Mouse (Mus musculus) neutrophil, adult 5-6 weeks (primary cell): ENCODE results near the gene Mettl8. TPM values are rescaled to one million over a fixed set of nuclear protein-coding genes. Genes with fewer than 3 reads are reported as not detected.

ENCODE experiments used
- ATAC-seq: fragments of 151-379, 151-347 bp; 2 replicates; pipeline ENCODE4 v1.8.0; 2017; ENCODE audit warnings: mild to moderate bottlenecking, moderate TSS enrichment; ENCODE audit not compliant: insufficient number of reproducible peaks, poor library complexity, low FRiP score, severe bottlenecking; ENCODE audit errors: extremely low read depth
- total RNA-seq: library from RNA; stranded (forward); fragments of 200-1000 nt; gene quantifications from 2 replicates; pipeline ENCODE4 v1.2.3, GENCODE M21; 2017

The Mettl8 gene
- total RNA-seq, 1 experiment from 2014 or later, result 10.5 TPM

- ATAC-seq, result no peak
These were observed 59.5 kb downstream of the Mettl8 start for GRCm38 (mm10) chr2:70995900-70996299.

- ATAC-seq, result no peak
These were observed 61.6 kb downstream of the Mettl8 start for GRCm38 (mm10) chr2:70993740-70994139.

GRCm38 (mm10) chr2:70992715-70993114 lies 62.7 kb downstream of the Mettl8 start:
- no peak for ATAC-seq

- no peak for ATAC-seq
These were observed 65.2 kb downstream of the Mettl8 start for GRCm38 (mm10) chr2:70990196-70990595.

GRCm38 (mm10) chr2:70989201-70990191 lies 65.9 kb downstream of the Mettl8 start:
- no peak for ATAC-seq

- ATAC-seq, result no peak
These were observed 77.1 kb downstream of the Mettl8 start for GRCm38 (mm10) chr2:70978271-70978670.

- ATAC-seq, result no peak
These were observed 80.6 kb downstream of the Mettl8 start for GRCm38 (mm10) chr2:70974769-70975168.

GRCm38 (mm10) chr2:70972795-70973518 lies 82.4 kb downstream of the Mettl8 start:
- no peak for ATAC-seq

GRCm38 (mm10) chr2:70970158-70970741 lies 85.1 kb downstream of the Mettl8 start:
- ATAC-seq, result no peak

- no peak for ATAC-seq
These were observed 87.1 kb downstream of the Mettl8 start for GRCm38 (mm10) chr2:70968305-70968704.

GRCm38 (mm10) chr2:70967216-70967615 lies 88.2 kb downstream of the Mettl8 start:
- ATAC-seq, result no peak

GRCm38 (mm10) chr2:70964809-70965208 lies 90.6 kb downstream of the Mettl8 start:
- ATAC-seq, result peak; percentile 89

- ATAC-seq, result no peak
These were observed 92.5 kb downstream of the Mettl8 start for GRCm38 (mm10) chr2:70962921-70963320.

- no peak for ATAC-seq
These were observed 94.1 kb downstream of the Mettl8 start for GRCm38 (mm10) chr2:70961086-70961941.

- ATAC-seq, result no peak
These were observed 95.3 kb downstream of the Mettl8 start for GRCm38 (mm10) chr2:70960090-70960489.

GRCm38 (mm10) chr2:70959337-70959736 lies 96.0 kb downstream of the Mettl8 start:
- no peak for ATAC-seq

GRCm38 (mm10) chr2:70958536-70958935 lies 96.8 kb downstream of the Mettl8 start:
- ATAC-seq, result no peak

GRCm38 (mm10) chr2:70953616-70954015 lies 101.8 kb downstream of the Mettl8 start:
- ATAC-seq, result no peak

GRCm38 (mm10) chr2:70951944-70952343 lies 103.4 kb downstream of the Mettl8 start:
- ATAC-seq, result no peak
